Mouse (Mus musculus): ENCODE measurements around the gene Pde5a.

DNA sequence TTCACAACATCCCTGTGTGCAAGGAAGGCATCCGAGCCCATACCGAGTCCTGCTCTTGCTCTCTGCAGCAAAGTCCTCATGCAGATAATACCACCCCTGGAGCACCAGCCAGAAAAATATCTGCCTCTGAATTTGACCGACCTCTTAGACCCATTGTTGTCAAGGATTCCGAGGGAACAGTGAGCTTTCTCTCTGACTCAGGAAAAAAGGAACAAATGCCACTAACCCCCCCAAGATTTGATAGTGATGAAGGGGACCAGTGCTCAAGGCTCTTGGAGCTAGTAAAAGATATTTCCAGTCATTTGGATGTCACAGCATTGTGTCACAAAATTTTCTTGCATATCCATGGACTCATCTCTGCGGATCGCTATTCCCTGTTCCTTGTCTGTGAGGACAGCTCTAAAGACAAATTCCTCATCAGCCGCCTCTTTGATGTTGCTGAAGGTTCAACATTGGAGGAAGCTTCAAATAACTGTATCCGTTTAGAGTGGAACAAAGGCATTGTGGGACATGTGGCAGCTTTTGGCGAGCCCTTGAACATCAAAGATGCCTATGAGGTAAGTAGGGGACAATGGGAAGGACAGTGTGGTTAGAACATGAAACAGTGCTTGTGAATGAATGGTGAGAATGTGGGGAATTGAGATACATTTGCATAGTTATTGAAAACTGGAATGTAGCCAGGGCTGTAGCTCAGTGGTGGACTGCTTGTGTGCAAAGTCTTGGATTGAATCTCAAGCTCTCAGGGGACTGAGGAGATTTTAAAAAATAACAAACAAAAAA is 19.4 kb downstream of the Pde5a start:
- TF ChIP-seq POLR2AphosphoS2 (IDR thresholded peaks at IDR 0.05; ENCODE audit: insufficient read length, low read depth) (no peak), USF1 (IDR thresholded peaks at IDR 0.05; ENCODE audit: low read depth) (no peak), TCF12 (IDR thresholded peaks at IDR 0.05; ENCODE audit: insufficient read depth, poor library complexity, severe bottlenecking) (no peak), POLR2A (IDR thresholded peaks at IDR 0.05; ENCODE audit: insufficient read length, low read depth) (no peak), MYOG (IDR thresholded peaks at IDR 0.05; ENCODE audit: control insufficient read depth in 1 of 3, insufficient read depth in 1 of 3, insufficient read length in 2 of 3, low read depth in 2 of 3) (no peak), MAX (IDR thresholded peaks at IDR 0.05; ENCODE audit: low read depth) (no peak), E2F4 (IDR thresholded peaks at IDR 0.05; ENCODE audit: insufficient read depth) (no peak), CEBPB (IDR thresholded peaks at IDR 0.05; ENCODE audit: insufficient read depth, poor library complexity, severe bottlenecking) (no peak), TCF3 (IDR thresholded peaks at IDR 0.05; ENCODE audit: insufficient read length, low read depth) (no peak), MYOD1 (IDR thresholded peaks at IDR 0.05; ENCODE audit: control insufficient read depth in 1 of 3, insufficient read length in 2 of 3, low read depth in 2 of 3) (no peak), SRF (IDR thresholded peaks at IDR 0.05; ENCODE audit: control insufficient read depth, insufficient read length, low read depth) (no peak)
